Mouse (Mus musculus) gastrocnemius, postnatal 4 days (tissue): ENCODE data around the gene Gnptab. TPM values are rescaled to one million over a fixed set of nuclear protein-coding genes. Genes with fewer than 3 reads are reported as not detected.
A peak's percentile ranks its signal among the peaks of the same experiment; 100 is the strongest.
"Not testable (repeated sequence)": the region's sequence is repeated elsewhere in the genome, so short reads cannot be mapped to it uniquely, and the experiment has no call there.

Source experiments
- DNase-seq, 2 experiments: peaks; one replicate each; pipeline ENCODE4 v3.0.0; 2021 to 2022; ENCODE audit warnings: low spot score in 2 of 2, mixed read lengths in 2 of 2
- total RNA-seq, 2 experiments: library from RNA; stranded (reverse); gene quantifications; 2 replicates each; pipeline ENCODE4 v1.2.3; 2021

Gene Gnptab
- total RNA-seq, 2 experiments from 2014 or later: 14.7 to 14.9 TPM

DNA sequence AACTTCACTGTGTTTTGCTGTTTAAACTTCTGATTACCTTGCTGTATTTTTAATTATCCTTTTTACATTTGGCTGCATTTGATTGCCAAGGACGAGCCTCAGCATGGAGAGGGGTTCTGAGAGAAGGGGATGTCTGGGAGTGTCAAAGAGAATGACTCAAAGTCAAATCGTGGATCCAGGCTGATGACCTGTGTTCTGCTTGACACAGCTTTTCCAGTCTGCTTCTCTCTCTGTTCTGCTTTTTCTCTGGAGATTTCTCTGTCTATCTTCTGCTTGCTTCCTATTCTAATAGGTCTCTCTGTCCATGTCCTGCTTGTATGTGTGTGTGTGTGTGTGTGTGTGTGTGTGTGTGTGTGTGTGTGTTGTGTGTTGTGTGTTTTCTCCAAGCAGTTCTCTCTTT lies 30.8 kb downstream of the Gnptab start:
- no peak for DNase-seq

DNA sequence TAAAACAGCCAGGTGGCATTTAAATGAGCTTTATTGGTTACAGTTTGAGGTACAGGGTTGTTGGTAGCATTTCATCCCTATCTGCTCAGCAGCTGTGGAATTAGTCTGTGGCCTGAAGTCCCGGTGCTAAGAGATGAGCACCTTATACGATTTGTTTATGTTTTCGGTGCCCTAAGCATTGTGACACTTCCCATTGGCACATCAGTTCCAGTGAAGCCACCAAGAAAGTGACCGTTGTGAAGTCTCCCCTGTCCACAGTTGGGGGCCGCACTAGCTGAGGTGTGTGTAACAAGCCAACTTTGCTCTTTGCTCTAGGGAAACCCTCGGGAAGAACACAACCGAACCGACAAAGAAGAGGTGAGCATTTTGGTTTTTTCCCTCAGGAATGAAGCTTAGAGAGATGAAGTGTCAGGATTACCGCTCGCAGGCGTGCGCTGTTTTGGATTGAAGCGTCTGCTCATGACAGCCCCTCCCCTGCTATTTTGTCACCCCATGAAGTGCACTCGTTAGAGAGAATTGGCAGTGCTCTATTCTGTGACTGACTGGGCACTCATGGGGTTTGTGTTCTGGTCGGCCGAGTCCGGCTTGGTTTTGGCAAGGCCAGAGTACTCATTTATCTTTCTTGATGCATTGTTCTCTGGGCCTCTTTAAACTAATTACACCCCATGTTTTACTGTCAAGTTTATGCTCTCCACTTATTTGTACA lies 33.5 kb downstream of the Gnptab start:
- no peak for DNase-seq

DNA sequence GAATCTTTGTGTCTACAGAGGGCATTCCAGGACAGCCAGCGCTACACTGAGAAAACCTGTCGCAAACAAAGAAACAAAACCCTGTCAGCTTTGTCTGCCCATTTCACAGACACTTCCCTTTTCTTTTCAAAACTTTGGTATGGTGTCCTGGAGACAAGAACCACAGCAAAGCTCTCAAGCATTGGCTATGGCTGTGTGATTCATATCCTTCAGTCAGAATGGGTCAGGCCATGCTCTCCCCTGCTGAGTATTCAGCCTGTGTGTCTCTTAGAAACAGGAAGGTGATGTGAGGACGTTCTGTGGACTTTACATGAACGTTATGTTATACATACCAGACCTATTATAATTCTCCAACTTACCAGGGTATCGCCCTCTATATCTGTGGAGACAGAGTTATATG lies 38.8 kb downstream of the Gnptab start:
- DNase-seq: no peak

DNA sequence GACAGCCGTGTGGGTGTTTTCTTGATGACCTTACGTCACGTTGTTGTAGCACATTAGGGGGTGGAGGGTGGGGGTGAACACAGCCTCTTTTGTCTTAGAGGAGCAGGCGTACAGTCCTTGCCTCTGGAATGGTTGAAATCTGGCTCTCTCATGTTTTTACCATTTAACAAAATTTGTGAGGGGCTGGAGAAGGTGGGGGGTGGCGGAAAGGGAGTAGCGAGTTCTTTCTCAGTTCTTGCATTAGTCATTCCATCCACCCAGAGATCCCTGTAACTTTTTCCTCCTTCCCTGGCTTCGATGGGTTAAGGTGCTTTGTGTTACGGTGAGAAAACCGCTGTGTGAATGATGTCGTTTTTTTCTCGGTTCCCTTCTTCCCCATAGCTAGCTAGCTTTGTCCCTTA lies 41.2 kb downstream of the Gnptab start:
- DNase-seq: no peak

DNA sequence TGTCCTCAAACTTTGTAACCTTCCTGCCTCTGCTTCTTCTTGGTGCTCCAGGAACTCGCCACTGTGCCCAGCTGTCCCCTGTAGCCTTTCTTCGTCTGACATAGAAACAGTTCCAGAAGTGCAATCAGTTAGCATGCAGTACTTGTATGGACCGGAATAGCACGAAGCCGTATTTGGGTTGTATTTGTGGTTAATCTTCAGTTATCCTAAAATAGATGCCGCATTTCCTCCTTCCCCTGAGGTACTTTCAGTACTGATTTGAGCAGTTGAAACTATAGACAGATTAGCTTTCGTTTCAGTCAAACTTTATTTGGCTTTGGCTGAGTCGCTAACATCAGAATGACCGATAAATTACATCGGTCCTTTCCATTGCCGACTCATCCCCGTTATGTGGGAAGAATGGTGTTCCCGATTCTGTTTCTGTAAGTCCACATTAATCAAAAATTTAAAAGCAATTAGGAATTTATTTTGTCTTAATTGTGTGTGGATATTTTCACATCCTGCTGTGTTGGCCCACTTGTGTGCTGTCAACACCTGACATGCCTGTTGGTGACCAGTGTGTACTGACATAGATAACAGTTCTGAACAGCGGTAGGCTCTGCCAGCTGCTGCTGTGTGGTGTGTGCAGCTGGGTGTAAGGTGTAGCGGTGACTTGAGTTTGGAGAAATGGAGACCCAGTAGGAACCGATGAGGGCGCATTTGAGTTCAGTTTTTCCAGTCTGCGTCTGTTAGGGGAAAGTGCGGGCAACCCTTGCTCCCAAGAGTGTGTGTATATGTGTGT lies 41.9 kb downstream of the Gnptab start:
- no peak for DNase-seq

DNA sequence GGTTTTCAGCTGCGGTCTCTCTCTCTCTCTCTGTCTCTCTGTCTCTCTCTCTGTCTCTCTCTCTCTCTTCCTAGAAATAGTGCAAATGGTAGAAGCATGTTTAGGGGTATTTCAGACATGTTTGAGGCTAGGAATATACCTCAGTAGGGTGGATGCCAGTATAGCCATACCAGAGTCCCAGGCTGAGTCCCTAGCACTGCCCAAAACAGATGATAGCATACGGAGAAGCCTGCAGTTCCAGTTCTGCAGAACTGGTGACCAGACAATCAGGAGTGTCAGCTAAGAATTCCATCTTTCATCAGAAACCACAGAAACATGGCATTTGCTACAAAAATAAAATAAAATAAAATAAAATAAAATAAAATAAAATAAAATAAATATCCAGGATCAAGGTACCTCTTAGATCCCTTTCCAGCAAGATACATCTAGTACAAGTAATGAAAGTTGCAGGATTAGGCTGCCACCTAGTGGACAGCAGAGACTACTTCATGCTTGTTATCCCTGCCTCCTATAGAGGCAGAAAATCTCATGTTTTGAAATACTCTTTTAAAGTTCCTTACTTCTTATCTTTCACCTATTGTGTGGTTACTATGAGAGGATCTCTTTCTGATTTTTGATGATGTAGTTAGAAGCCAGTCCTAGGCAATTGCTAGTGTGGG lies 47.4 kb downstream of the Gnptab start:
- DNase-seq: peak in 1 of 2 experiments; percentile 31

DNA sequence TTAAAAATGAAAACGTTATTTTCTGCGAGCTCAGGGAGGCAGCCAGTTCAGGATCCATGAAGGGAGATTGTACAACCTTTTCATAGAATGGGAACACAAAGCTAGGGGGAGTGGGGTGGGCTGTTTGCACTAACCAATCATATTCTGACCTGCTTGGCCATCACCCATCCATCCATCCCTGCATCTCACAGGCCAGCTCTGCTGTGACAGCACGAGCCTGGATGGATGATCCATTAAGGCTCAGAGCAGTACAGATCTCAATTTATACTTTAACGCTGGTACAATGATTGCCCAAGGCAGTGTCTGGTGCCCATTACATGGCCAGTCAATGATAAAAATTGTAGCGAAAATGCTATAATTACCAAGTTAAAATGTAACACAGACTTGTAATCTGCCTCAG lies 48.0 kb downstream of the Gnptab start:
- DNase-seq: no peak

DNA sequence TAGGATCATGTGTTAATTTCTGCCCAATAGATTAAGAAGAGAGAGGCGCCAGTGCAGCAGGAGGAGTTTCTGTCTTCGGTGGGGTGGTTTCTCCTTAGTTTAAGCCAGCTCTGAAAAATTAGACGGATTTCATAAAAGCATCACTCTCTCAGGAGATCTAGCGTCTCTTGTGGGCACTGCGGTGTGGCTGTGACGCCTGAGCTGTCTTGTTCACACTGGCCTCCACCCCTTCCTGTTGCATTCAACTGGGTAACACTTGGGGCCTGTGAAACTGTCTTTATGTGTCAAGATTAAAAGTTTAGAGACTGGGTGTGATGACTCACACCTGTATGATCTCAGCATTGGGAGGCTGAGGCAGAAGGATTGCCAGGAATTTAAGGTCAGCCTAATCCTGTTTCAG lies 49.1 kb downstream of the Gnptab start:
- DNase-seq: no peak

DNA sequence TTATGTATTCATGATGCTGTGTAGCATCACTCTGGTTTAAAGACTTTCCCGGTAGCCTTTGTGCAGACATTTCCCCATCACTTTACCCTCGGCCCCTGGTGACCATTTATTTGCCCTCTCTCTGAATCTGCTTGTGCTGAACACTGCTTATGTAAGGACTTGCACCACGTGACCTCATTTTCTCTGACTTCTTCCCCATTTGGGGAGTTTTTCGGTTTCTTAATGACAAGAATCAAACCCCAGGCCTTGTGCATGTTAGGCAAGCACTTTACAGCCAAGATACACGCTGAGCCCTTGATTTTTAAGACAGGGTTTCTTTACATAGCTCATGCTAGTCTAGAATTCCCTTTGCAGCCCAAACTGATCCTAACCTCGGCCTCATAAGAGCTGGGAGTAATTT lies 62.3 kb downstream of the Gnptab start:
- no peak for DNase-seq

DNA sequence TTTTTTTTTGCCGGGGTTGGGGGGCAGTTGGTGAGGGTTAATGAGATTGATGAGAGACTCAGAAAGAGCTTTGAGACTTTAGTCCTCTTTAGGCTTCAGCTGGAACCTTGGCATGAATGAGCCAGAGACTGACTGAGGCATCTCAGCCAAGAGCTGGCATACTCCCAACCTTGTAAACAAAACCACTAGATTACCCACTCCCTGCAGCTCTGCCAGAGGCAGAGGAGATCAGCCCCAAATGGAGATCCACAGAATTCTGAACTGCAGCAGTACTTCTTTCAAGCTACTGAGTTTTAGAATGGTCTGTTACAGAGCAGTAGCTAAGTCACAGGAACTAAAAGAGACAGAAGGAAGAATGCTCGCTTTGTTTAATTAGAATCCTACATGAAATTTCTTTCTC lies 72.3 kb downstream of the Gnptab start:
- no peak for DNase-seq

DNA sequence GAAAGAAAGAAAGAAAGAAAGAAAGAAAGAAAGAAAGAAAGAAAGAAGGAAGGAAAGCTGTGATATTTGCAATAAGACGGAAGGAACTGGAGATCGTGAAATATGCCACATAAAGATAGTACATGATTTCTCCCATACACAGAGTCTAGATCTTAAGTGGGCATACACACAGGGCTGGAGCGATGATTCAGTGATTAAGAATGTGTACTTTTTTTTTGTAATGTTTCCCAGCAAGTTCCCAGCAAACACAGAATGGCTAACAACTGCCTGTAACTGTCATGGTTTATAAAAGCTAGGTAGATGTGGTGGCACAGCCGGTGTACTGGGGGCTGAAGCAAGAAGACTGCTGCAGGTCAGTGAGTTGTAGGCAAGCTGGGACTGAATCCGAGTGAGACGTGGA lies 73.1 kb downstream of the Gnptab start:
- no peak for DNase-seq

DNA sequence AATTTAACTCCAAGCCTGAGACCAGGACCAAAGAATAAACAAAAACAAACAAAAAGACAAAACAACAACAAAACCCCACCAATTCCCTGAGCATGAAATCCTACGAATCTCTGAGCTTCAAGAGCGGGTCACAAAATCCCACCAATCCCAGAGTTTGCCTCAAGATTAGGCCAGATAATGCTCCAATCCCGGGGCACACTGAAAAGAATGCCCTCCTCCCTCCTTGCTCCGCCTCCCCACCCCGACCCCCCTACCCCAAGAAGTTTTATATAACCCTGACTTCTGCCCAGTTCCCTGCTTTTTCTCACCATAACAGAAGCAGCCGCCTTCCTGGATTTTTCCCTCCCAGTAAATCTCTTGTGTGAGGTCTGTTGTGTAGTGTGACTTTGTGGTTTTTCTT lies 78.9 kb downstream of the Gnptab start:
- no peak for DNase-seq

DNA sequence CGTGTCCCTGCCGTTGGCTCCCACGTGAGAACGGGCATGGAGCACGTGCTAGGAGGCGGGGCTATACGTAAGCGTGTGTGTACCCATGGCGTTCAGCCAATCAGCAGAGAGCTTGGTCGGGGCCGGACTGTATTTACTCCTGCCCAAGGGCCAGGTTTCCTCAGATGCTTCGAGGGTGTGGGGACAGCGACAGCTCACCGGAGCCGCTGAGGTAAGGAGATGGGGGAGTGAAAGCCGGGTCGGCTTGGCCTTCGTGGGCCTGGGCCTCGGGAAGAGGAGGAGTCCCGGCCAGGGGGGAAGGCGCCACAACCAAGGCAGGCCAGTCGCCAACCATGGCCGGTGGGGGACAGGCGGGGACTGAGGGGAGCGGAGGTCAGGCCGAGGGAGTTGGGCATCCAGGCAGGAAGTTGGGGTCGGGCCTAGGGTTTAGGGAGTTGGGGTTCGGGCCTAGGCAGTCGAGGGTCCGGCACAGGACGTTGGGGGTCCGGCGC lies 80.6 kb downstream of the Gnptab start, which contains the start of gene Sycp3:
Gene Sycp3 (plus strand): TSS at position 68 of the 491 bp plus-strand sequence.
- no peak for DNase-seq

DNA sequence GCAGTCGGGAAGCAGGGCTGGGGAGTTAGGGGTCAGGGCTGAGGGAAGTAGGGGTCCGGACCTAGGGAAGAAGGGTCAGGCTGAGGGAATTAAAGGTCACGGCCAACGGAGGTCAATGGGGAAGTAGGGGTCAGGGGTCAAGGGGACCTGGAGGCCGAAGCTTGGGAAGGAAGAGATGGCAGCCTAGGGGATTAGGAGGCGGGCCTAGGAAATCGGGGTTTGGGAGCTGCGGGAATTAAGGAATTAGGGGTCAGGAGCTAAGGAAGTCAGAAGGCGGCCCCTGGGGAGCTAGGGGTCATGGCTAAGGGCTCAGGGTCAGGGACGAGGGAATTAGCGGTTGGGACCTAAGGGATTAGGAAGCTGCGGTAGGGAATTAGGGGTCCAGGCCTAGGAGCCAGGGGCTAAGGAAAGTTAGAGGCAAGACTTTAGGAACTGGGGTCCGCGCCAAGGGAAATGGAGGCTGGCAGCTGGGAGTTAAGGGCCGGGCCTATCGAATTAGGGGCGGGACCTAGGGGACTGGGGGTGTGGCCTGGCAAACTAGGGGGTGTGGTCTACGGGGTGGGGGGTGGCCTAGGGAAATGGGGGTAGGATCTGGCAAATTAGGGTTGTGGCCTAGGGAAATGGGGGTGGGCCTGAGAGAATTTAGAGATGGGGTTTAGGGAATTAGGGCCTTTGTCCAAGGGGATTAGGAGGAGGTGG lies 81.3 kb downstream of the Gnptab start:
- no peak for DNase-seq

DNA sequence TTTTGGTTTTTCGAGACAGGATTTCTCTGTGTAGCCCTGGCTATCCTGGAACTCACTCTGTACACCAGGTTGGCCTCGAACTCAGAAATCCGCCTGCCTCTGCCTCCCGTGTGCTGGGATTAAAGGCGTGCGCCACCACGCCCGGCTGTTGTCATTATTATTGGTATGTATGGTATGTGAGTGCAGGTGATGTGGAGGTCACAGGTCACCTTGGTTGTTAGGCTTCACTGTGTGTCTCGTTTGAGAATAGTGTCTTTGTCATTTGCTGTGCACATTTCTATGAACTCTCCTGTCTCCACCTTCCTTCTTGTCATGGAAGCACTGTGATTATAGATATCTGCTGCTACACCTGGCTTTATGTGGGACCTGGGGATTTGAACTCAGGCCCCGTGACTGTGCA lies 103.9 kb downstream of the Gnptab start:
- DNase-seq: not testable (repeated sequence)

DNA sequence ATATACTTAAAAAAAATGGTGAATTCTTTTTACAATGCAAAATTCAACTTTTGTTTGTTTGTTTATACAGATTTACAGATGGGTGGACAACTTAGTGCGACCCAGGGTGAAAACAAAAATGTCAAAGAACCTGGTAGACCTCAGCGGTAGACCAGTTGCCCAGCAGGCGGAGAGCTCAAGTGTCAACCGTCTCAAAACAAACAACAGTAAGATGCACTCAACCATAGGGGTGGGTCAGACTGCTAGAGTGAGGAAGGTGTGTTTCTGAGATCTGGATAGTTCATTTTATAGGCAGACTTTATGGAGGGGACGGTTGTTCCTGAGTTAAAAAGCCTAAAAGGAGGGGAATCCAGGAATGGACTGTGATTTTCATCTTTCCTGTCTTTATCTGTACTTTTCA lies 109.7 kb downstream of the Gnptab start:
- no peak for DNase-seq

DNA sequence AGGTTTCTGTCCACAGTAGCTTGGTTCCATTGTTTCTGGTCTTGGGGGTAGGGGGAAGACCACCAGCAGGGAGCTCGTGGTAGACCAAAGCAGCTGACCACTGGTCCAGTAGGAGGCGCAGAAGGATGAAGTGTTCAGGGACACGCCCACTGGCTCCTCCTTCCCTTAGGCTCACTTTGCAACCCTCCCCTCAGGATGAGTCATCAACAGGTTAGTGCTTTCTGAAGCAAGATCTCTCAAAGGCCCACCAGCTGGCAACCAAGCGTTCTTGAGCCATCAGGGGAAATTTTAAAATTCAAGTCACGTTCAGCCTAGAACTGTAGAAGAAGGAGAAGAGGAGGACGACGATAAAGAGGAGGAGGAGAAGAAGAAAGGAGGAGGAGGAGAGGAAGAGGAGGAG lies 112.7 kb downstream of the Gnptab start:
- DNase-seq: no peak

DNA sequence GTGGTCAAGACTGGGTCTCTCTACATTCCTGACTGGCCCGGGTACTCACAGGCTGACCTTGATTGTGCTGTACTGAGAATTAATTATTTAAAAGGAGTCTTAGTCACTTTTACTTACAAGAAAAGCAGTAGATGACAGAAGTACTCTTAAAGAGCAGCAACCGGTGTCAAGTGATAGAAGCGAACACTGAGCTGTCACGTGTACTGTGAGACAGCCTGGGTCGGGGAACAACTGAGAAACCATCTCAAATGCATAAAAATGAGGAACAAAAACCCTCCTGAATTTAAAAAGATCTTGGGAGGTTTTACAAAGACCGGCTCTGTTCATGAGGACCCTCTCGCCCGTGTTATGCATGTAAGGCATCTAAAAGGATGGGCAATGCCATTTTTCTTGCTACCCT lies 113.7 kb downstream of the Gnptab start:
- no peak for DNase-seq

DNA sequence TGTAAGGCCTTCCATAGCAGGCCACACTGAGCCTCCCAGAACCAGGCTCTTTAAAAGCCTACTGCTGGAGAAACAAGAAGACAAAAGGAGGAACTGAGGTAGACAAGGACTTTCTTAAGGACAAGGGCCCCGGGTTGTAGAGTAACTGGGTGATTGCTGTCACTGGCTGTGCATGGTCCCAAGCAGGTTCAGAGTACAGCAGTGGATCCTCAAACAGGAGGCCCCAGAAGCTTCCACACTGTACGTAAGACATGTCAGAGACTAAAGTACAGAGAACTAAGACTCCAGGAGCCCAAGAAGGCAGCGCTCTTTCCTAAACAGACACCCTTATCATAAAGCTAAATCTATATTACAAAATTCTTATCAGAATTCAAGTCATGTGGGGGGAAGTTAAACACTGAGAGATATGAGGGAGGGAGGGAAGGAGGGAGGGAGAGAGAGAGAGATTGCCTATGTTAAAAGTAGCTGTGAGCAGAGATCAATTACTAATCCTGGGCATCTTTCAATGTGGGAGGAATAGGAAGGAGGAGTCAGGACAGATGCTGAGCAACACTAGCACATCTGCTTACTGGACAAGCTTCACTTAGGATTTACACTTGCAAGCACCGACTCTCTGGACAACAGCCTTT lies 116.1 kb downstream of the Gnptab start:
- no peak for DNase-seq
